Mouse (Mus musculus) thymus, adult 18-20 months (tissue): ENCODE results near the gene Mmp2.
"Not testable (repeated sequence)": the region's sequence is repeated elsewhere in the genome, so short reads cannot be mapped to it uniquely, and the experiment has no call there.

Source experiments
- DNase-seq, 2 experiments: peaks; one replicate each; pipeline ENCODE4 v3.0.0; 2022; ENCODE audit warnings: mixed read lengths in 2 of 2

Mmp2 gene

GRCm38 (mm10) chr8:92839161-92839560, 12.1 kb downstream of the Mmp2 start:
- no peak for DNase-seq

- no peak for DNase-seq
These were observed 12.8 kb downstream of the Mmp2 start for GRCm38 (mm10) chr8:92839876-92840275.

DNA sequence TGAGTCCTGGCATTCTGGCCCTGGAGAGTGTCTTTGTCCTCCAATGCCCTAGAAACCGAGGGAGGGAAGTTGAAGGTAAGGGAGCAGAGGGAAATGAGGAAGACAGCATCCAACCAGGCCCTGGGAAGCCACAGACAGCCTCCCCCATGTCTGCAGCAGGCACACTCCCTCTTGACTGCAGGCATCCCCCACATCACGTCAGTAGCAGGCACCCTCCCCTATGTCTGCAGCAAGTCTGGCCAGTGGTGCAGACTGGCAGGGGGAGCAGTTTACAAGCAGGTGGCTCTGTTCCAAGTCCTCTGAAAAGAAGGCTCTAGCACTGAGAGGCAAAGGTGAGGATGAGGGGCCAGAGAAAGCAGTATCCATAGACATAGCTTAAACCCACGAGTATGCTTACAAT, 19.6 kb downstream of the Mmp2 start:
- DNase-seq = no peak

GRCm38 (mm10) chr8:92847299-92847698, 20.2 kb downstream of the Mmp2 start:
- DNase-seq = no peak

GRCm38 (mm10) chr8:92849261-92849660, 22.2 kb downstream of the Mmp2 start:
- no peak for DNase-seq

GRCm38 (mm10) chr8:92850239-92850638, 23.1 kb downstream of the Mmp2 start:
- DNase-seq = no peak

GRCm38 (mm10) chr8:92851381-92851780, 24.3 kb downstream of the Mmp2 start:
- DNase-seq = no peak

- no peak for DNase-seq
These were observed 26.3 kb downstream of the Mmp2 start for GRCm38 (mm10) chr8:92853188-92853983.

- DNase-seq = no peak
These were observed 27.6 kb downstream of the Mmp2 start for GRCm38 (mm10) chr8:92854673-92855072.

DNA sequence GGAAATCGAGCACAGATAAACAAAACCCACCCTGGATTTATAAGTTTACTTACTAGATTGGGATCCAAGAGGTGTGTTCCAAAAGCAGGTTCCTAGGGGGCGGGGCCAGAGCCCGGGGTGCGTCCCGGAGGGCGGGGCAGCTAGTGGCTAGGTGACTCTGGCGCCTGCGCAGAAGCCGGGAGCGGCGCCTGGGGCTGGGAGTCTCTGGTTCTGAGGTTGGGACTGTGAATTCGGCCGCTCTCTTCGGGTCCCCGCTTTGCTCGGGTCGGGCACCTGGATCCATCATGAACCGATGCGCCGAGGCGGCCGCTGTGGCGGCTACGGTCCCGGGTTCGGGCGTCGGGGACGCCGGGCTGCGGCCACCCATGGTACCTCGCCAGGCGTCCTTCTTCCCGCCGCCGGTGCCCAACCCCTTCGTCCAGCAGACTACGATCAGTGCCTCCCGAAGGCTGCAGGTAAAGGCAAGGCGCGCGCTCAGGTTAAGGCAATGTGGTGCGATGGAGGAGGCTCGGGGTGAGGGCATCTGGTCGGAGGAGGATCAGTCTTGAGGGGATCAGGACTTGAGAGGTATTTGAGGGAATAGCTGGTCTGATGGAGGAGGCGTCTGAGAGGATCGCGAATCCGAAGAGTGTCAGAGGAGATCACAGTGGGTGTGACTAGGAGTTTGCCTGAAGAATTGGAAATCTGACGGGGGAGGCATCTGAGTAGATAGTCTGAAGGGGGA, 28.2 kb downstream of the Mmp2 start, which contains the start of gene Lpcat2:
Gene Lpcat2 (plus strand): TSS at position 169 of the 724 bp plus-strand sequence.
- peak in 1 of 2 experiments; percentile 19 for DNase-seq

DNA sequence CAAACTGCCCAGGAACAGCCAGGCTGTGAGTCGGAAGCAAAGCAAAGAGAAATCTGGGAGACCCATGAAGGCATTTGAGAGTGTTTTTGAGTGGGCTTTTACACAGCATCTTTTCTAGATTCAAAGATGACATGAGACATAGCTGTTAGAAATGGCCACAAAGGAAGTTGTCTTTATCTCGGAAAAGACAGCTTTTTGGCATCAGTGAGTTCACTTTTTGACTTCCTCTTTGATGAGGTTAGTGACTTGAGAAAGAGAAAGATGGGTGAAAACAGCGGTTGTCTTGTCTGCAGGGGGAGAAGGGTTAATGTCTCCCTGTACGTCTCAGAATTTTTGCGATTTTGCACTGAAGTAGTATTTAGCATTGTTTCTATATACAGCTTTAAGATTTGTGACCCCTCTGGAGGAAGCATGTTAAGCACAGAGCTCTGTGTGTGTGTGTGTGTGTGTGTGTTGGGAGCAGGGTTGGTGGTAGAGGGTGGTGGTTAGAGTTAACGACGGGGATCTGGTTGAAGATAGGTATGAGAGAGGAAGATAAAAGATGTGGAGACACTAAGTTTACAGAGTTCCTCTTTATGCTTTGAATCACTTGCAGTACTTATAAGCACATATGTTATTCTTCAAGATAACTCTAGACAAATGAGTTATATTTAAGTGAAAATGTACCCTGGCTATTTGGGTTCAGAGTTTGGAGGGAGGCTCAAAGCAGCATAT, 29.3 kb downstream of the Mmp2 start:
- no peak for DNase-seq

DNA sequence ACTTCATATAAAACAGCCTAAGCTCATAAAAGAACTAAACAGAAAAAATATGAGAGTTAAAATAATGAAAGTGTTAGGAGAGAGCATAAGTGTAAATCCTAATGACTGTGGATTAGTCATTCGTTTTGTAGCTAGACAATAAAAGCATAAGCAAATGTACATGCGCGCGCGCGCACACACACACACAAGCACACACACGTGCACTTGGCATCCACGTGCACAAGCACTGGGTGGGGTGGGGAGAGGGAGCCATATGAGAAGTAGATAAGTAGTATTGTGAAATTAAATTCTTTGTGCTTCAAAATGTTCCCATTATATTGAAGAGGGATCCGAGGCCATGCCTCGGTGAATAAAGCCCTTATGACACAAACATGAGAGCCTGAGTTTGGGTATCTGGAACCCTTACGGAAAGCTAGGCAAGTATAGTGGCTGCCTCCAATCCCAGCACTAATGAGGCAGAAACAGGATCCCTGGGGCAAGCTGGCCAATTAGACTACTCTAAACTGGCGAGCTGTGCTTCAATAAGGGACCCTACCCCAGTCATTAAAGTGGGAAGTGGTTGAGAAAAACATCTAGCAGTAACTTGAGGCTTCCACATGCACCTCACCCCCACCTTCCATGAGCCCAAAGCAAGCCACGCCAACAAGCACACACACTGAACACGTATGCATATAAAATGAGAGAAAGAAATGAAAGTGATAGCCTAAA, 31.5 kb downstream of the Mmp2 start:
- DNase-seq = no peak

DNA sequence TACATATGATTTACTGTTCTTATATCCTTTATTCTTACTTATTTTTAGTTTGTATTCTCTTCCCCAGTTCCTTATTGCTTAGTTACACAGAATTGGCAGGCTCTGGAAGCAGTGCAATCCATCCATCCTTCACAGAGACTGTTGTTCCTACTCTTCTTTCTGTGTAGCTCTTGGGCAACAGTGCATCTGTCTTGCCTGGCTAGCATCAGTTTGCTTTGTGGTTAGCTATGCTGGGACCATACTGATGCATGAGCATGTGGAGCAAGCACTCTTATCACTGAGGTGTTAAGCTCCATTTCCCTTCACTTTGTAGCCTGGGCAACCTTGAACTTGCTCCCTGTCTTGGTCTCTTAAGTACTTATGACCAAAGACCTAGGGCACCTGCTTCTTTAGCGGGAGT, 34.9 kb downstream of the Mmp2 start:
- no peak for DNase-seq

GRCm38 (mm10) chr8:92870281-92870680, 43.2 kb downstream of the Mmp2 start:
- DNase-seq = no peak

- DNase-seq = no peak
These were observed 45.1 kb downstream of the Mmp2 start for GRCm38 (mm10) chr8:92872063-92872759.

GRCm38 (mm10) chr8:92875795-92876194, 48.7 kb downstream of the Mmp2 start:
- no peak for DNase-seq

- DNase-seq = no peak
These were observed 54.2 kb downstream of the Mmp2 start for GRCm38 (mm10) chr8:92881247-92881646.

GRCm38 (mm10) chr8:92883771-92884170, 56.7 kb downstream of the Mmp2 start:
- DNase-seq = no peak

GRCm38 (mm10) chr8:92892216-92892615, 65.1 kb downstream of the Mmp2 start:
- not testable (repeated sequence) for DNase-seq

DNA sequence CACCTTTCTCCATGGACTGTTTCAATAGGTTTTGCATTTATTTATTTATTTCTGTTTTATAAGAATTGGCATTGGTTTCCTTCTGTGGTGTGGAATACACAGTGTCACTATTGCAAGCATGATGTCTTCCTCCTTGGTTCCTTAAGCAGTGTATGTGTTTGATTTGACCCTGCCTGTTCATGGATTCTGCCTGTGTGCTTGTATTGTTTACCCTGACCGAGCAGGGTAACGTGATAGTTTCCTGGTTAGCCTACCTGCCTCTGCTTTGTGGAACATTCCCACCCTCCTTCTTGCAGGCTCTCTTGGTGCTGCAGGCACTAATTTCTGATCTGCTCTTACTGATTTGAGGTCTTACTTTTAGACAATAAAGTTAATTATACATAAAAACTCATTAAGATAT, 66.8 kb downstream of the Mmp2 start:
- DNase-seq = no peak

DNA sequence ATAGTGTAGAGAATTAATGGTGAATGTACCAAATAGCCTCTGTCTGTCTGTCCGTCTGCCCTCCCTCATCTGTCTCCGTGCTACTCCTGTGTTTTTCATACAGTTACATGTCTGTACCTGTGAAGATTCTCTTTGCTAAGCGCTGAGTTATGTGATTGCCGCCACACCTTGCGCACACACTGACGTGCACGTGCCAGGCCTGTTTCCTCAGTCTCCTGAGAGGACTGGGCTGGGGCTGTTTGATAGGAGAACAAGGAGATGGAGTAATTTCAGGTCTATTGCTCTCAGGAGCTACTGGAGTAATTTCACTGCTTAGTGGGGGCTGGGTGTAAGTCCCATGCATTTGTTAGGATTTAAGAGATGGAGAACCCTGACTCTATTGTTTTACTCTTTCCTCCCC, 68.0 kb downstream of the Mmp2 start:
- DNase-seq = no peak

DNA sequence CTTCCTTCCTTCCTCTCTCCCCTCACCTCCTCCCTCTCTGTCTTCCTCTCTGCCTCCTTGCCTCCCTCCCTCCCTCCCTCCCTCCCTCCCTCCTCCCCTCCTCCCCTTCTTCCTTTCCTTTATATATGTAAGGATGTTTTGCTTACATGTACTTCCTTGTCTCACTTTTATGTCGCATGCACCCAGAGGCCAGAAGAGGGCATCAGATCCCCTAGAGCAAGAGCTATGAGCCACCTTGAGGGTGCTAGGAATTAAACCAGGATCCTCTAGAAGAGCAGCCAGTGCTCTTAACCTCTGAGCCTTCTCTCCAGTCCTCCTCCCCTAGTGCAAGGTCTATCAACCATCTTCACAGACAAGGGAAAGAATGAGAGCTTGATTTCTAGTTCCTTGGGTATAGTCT, 69.0 kb downstream of the Mmp2 start:
- DNase-seq = no peak
